Mouse (Mus musculus) small intestine, adult 2 months (tissue): ENCODE results near the gene Gucy2g.

Source experiments
- CTCF ChIP-seq: fragments of 200-500 bp; IDR thresholded peaks from 2 replicates; pipeline ENCODE4 v1.5.1; 2012; ENCODE audit warnings: low read depth, mild to moderate bottlenecking, control low read depth, inconsistent platforms, low read length, moderate library complexity, mixed read lengths; ENCODE audit not compliant: insufficient replicate concordance, insufficient read length; ENCODE audit errors: extremely low read depth
- POLR2A ChIP-seq: fragments of 200-500 bp; IDR thresholded peaks from 2 replicates; pipeline ENCODE4 v1.6.1; 2012; ENCODE audit warnings: low read depth, mild to moderate bottlenecking, control low read depth, inconsistent platforms, low read length, moderate library complexity

GRCm38 (mm10) chr19:55164162-55164561 lies 76.9 kb downstream of the Gucy2g start:
- TF ChIP-seq CTCF (no peak), POLR2A (no peak)
